Mouse (Mus musculus): ENCODE measurements around the gene Klhdc7a.

- TF ChIP-seq POLR2A (IDR thresholded peaks at IDR 0.05; ENCODE audit: borderline replicate concordance, low read depth, low read length) (no peak), CTCF (IDR thresholded peaks at IDR 0.05; ENCODE audit: low read depth, low read length) (no peak)
These were observed 10.9 kb upstream of the Klhdc7a start for GRCm38 (mm10) chr4:139978716-139979115.

All from bone marrow macrophage, adult 2 months (primary cell).